Mouse (Mus musculus) embryonic facial prominence, embryonic 13.5 days (tissue): ENCODE measurements around the gene Mrln. TPM values are rescaled to one million over a fixed set of nuclear protein-coding genes. Genes with fewer than 3 reads are reported as not detected.

ENCODE experiments used
- ATAC-seq: fragments of 200-750 bp; cut with Nextera tagmentation; 2 replicates; pipeline ENCODE4 v1.8.0; 2017; ENCODE audit warnings: low read depth; ENCODE audit not compliant: insufficient number of reproducible peaks, insufficient read depth, low FRiP score, low TSS enrichment
- H3K27ac ChIP-seq: fragments of 300-500 bp; sonication (generic); 2 replicates; pipeline ENCODE4 v1.5.1; 2015; ENCODE audit warnings: moderate library complexity, mild to moderate bottlenecking, inconsistent platforms
- H3K27me3 ChIP-seq: fragments of 300-500 bp; sonication (generic); 2 replicates; pipeline ENCODE4 v1.6.1; 2015; ENCODE audit warnings: mild to moderate bottlenecking, inconsistent platforms
- H3K36me3 ChIP-seq: fragments of 300-500 bp; sonication (generic); 2 replicates; pipeline ENCODE4 v1.6.1; 2015; ENCODE audit warnings: mild to moderate bottlenecking, inconsistent platforms
- H3K4me1 ChIP-seq: fragments of 300-500 bp; sonication (generic); 2 replicates; pipeline ENCODE4 v1.6.1; 2015; ENCODE audit warnings: inconsistent platforms
- H3K4me2 ChIP-seq: fragments of 300-500 bp; sonication (generic); 2 replicates; pipeline ENCODE4 v1.6.1; 2015; ENCODE audit warnings: moderate library complexity, mild to moderate bottlenecking, inconsistent platforms
- H3K4me3 ChIP-seq: fragments of 300-500 bp; sonication (generic); 2 replicates; pipeline ENCODE4 v1.5.1; 2015; ENCODE audit warnings: mild to moderate bottlenecking, inconsistent platforms
- H3K9ac ChIP-seq: fragments of 300-500 bp; sonication (generic); 2 replicates; pipeline ENCODE4 v1.6.1; 2015; ENCODE audit warnings: mild to moderate bottlenecking, inconsistent platforms
- H3K9me3 ChIP-seq: fragments of 300-500 bp; sonication (generic); 2 replicates; pipeline ENCODE4 v1.6.1; 2016; ENCODE audit warnings: inconsistent platforms
- WGBS: fragments of 180-500 bp; shearing (Covaris S2); methylation state at CpG from one replicate; pipeline ENCODE4 v1.1.7; 2015; ENCODE audit warnings: mixed read lengths; 5-methylcytosine and 5-hydroxymethylcytosine counted together
- polyA plus RNA-seq: library from polyadenylated mRNA; unstranded; fragments of >200 nt; fragmentation: Nextera tagmentation; extraction: Ambion mirVana; gene quantifications from 2 replicates; pipeline ENCODE4 v1.2.1, GENCODE M21; 2015

The Mrln gene
- polyA plus RNA-seq, 1 experiment from 2014 or later, result 4.4 TPM

GRCm38 (mm10) chr10:70173314-70173713, 31.1 kb upstream of the Mrln start:
- peaks cover 73% of the 10 kb centered on the region for H3K36me3 ChIP-seq
- no peak for ATAC-seq

GRCm38 (mm10) chr10:70174494-70175190, 29.8 kb upstream of the Mrln start:
- no peaks in the 10 kb centered on the region for H3K9me3 ChIP-seq
- no peak overlapping the region for H3K9ac ChIP-seq
- H3K4me3 ChIP-seq, result no peak overlapping the region
- no peak overlapping the region for H3K4me2 ChIP-seq
- H3K36me3 ChIP-seq, result peaks cover 64% of the 10 kb centered on the region
- peaks cover 2% of the 10 kb centered on the region; the same call in 1 of the 2 replicates for H3K4me1 ChIP-seq
- ATAC-seq, result no peak
- H3K27me3 ChIP-seq, result no peaks in the 10 kb centered on the region
- no peak overlapping the region; the same call in 1 of the 2 replicates for H3K27ac ChIP-seq
- WGBS, result 76% methylated on average over 16 of the region's 16 CpGs

More at GRCm38 (mm10) chr10:70173314-70173713, 31.1 kb upstream of the Mrln start:
- H3K27ac ChIP-seq, result no peak overlapping the region
- H3K9me3 ChIP-seq, result no peaks in the 10 kb centered on the region
- no peak overlapping the region for H3K4me3 ChIP-seq
- 47% methylated on average over 3 of the region's 3 CpGs for WGBS
- peaks cover 11% of the 10 kb centered on the region for H3K4me1 ChIP-seq
- H3K4me2 ChIP-seq, result no peak overlapping the region
- no peaks in the 10 kb centered on the region for H3K27me3 ChIP-seq
- no peak overlapping the region for H3K9ac ChIP-seq

GRCm38 (mm10) chr10:70180727-70181126, 23.7 kb upstream of the Mrln start:
- no peak for ATAC-seq
- H3K4me3 ChIP-seq, result no peak overlapping the region
- peaks cover 12% of the 10 kb centered on the region for H3K4me1 ChIP-seq
- H3K4me2 ChIP-seq, result no peak overlapping the region
- peaks cover 33% of the 10 kb centered on the region for H3K36me3 ChIP-seq
- no peaks in the 10 kb centered on the region for H3K27me3 ChIP-seq
- H3K9ac ChIP-seq, result no peak overlapping the region
- H3K27ac ChIP-seq, result no peak overlapping the region
- WGBS, result 83% methylated on average over 9 of the region's 9 CpGs
- H3K9me3 ChIP-seq, result no peaks in the 10 kb centered on the region

GRCm38 (mm10) chr10:70181279-70181972, 23.0 kb upstream of the Mrln start:
- Histone ChIP-seq H3K9ac (no peak overlapping the region), H3K4me1 (peaks cover 12% of the 10 kb centered on the region), H3K36me3 (peaks cover 33% of the 10 kb centered on the region), H3K4me2 (no peak overlapping the region), H3K4me3 (no peak overlapping the region), H3K27me3 (no peaks in the 10 kb centered on the region), H3K27ac (no peak overlapping the region), H3K9me3 (no peaks in the 10 kb centered on the region)
- 82% methylated on average over 11 of the region's 11 CpGs for WGBS
- no peak for ATAC-seq

- no peak overlapping the region for H3K9ac ChIP-seq
- WGBS, result 60% methylated on average over 15 of the region's 15 CpGs
- H3K4me3 ChIP-seq, result no peak overlapping the region
- H3K36me3 ChIP-seq, result peaks cover 32% of the 10 kb centered on the region
- no peak overlapping the region; the same call in 1 of the 2 replicates for H3K27ac ChIP-seq
- no peaks in the 10 kb centered on the region for H3K27me3 ChIP-seq
- peaks cover 12% of the 10 kb centered on the region for H3K4me1 ChIP-seq
- H3K4me2 ChIP-seq, result no peak overlapping the region
- no peak for ATAC-seq
- H3K9me3 ChIP-seq, result no peaks in the 10 kb centered on the region
Measured at GRCm38 (mm10) chr10:70183210-70184080, 21.0 kb upstream of the Mrln start.

- WGBS, result 79% methylated on average over 9 of the region's 9 CpGs
- H3K9ac ChIP-seq, result no peak overlapping the region
- H3K27me3 ChIP-seq, result no peaks in the 10 kb centered on the region
- no peak for ATAC-seq
- H3K27ac ChIP-seq, result no peak overlapping the region
- H3K36me3 ChIP-seq, result peaks cover 47% of the 10 kb centered on the region
- no peak overlapping the region for H3K4me2 ChIP-seq
- H3K4me1 ChIP-seq, result peaks cover 12% of the 10 kb centered on the region
- H3K9me3 ChIP-seq, result no peaks in the 10 kb centered on the region
- no peak overlapping the region for H3K4me3 ChIP-seq
Measured at GRCm38 (mm10) chr10:70186136-70186535, 18.3 kb upstream of the Mrln start.

- Histone ChIP-seq H3K27ac (no peak overlapping the region), H3K27me3 (no peaks in the 10 kb centered on the region), H3K4me1 (peaks cover 12% of the 10 kb centered on the region), H3K9ac (no peak overlapping the region), H3K4me3 (no peak overlapping the region), H3K36me3 (peaks cover 52% of the 10 kb centered on the region), H3K4me2 (no peak overlapping the region), H3K9me3 (no peaks in the 10 kb centered on the region)
- 93% methylated on average over 7 of the region's 7 CpGs for WGBS
- no peak for ATAC-seq
Measured at GRCm38 (mm10) chr10:70186586-70186985, 17.9 kb upstream of the Mrln start.

GRCm38 (mm10) chr10:70189864-70190263, 14.6 kb upstream of the Mrln start:
- 80% methylated on average over 13 of the region's 13 CpGs for WGBS
- H3K27me3 ChIP-seq, result no peaks in the 10 kb centered on the region
- no peak overlapping the region for H3K4me2 ChIP-seq
- H3K27ac ChIP-seq, result no peak overlapping the region
- no peak overlapping the region for H3K4me3 ChIP-seq
- no peak overlapping the region for H3K9ac ChIP-seq
- no peaks in the 10 kb centered on the region for H3K4me1 ChIP-seq
- ATAC-seq, result no peak
- no peaks in the 10 kb centered on the region for H3K9me3 ChIP-seq
- peaks cover 66% of the 10 kb centered on the region for H3K36me3 ChIP-seq

GRCm38 (mm10) chr10:70194283-70194682, 10.2 kb upstream of the Mrln start:
- WGBS, result 52% methylated on average over 9 of the region's 9 CpGs
- Histone ChIP-seq H3K27ac (no peak overlapping the region), H3K36me3 (peaks cover 37% of the 10 kb centered on the region), H3K9ac (no peak overlapping the region), H3K4me2 (no peak overlapping the region), H3K4me1 (peaks cover 10% of the 10 kb centered on the region), H3K4me3 (no peak overlapping the region), H3K27me3 (no peaks in the 10 kb centered on the region), H3K9me3 (no peaks in the 10 kb centered on the region)
- no peak for ATAC-seq

GRCm38 (mm10) chr10:70195279-70195678, 9.2 kb upstream of the Mrln start:
- Histone ChIP-seq H3K9ac (no peak overlapping the region), H3K27me3 (no peaks in the 10 kb centered on the region), H3K9me3 (no peaks in the 10 kb centered on the region), H3K36me3 (peaks cover 27% of the 10 kb centered on the region), H3K27ac (0 out of 2 replicates have a peak overlapping the region, but pooled peaks have one; percentile 11), H3K4me2 (no peak overlapping the region), H3K4me3 (no peak overlapping the region), H3K4me1 (peaks cover 10% of the 10 kb centered on the region)
- 60% methylated on average over 7 of the region's 7 CpGs for WGBS
- ATAC-seq, result no peak

- Histone ChIP-seq H3K9me3 (no peaks in the 10 kb centered on the region), H3K36me3 (peaks cover 27% of the 10 kb centered on the region), H3K9ac (no peak overlapping the region), H3K27ac (0 out of 2 replicates have a peak overlapping the region, but pooled peaks have one; percentile 11), H3K4me1 (peaks cover 12% of the 10 kb centered on the region), H3K4me2 (no peak overlapping the region), H3K27me3 (no peaks in the 10 kb centered on the region), H3K4me3 (no peak overlapping the region)
- WGBS, result 30% methylated on average over 7 of the region's 7 CpGs
- no peak for ATAC-seq
Measured at GRCm38 (mm10) chr10:70195786-70196185, 8.7 kb upstream of the Mrln start.
